Mouse (Mus musculus) cerebellum, adult 2 months (tissue): ENCODE results near the gene Frmd8. TPM values are rescaled to one million over a fixed set of nuclear protein-coding genes. Genes with fewer than 3 reads are reported as not detected.

Experiments
- DNase-seq, 2 experiments: peaks; one replicate each; pipeline ENCODE4 v3.0.0; 2021
- H3K27ac ChIP-seq: fragments of 200-500 bp; 2 replicates; pipeline ENCODE4 v1.5.1; 2012; ENCODE audit warnings: low read length, control low read depth, inconsistent platforms; ENCODE audit not compliant: insufficient read depth
- H3K27me3 ChIP-seq: fragments of 200-500 bp; 2 replicates; pipeline ENCODE4 v1.6.1; 2012; ENCODE audit warnings: inconsistent platforms, mild to moderate bottlenecking, low read length, moderate library complexity; ENCODE audit not compliant: control insufficient read depth, insufficient read depth
- H3K4me1 ChIP-seq: fragments of 200-500 bp; 2 replicates; pipeline ENCODE4 v1.6.1; 2011; ENCODE audit warnings: low read length; ENCODE audit not compliant: control insufficient read depth, insufficient read depth
- H3K4me3 ChIP-seq: fragments of 200-500 bp; replicated peaks from 2 replicates; pipeline ENCODE3; 2011; ENCODE audit warnings: mild to moderate bottlenecking, low read depth, low read length, control low read depth; ENCODE audit not compliant: insufficient read depth
- CTCF ChIP-seq: fragments of 200-500 bp; IDR thresholded peaks from 2 replicates; pipeline ENCODE4 v1.5.1; 2011; ENCODE audit warnings: low read depth, mild to moderate bottlenecking, control low read depth, low read length, moderate library complexity, borderline replicate concordance; ENCODE audit not compliant: insufficient read depth
- POLR2A ChIP-seq: fragments of 200-500 bp; IDR thresholded peaks from 2 replicates; pipeline ENCODE4 v1.6.1; 2011; ENCODE audit warnings: low read length, control low read depth, borderline replicate concordance; ENCODE audit not compliant: insufficient read depth
- WGBS: fragments of 180-500 bp; shearing (Covaris S2); methylation state at CpG from one replicate; pipeline ENCODE4 v1.1.7; 2018; 5-methylcytosine and 5-hydroxymethylcytosine counted together
- polyA plus RNA-seq: library from polyadenylated mRNA; depleted of rRNA; stranded (reverse); fragments of >200 nt; gene quantifications from 2 replicates; pipeline ENCODE4 v1.2.3, GENCODE M21; 2012

Frmd8 gene
- polyA plus RNA-seq, 1 experiment, result 28.3 TPM

GRCm38 (mm10) chr19:5912103-5913006, 37.3 kb upstream of the Frmd8 start:
- Histone ChIP-seq H3K27ac (peak overlapping the region; percentile 40), H3K4me1 (peaks cover 8% of the 10 kb centered on the region), H3K4me3 (peak overlapping the region; percentile 87), H3K27me3 (no peaks in the 10 kb centered on the region)
- DNase-seq, result peak; percentile 99
- WGBS, result under 1% methylated on average over 59 of the region's 59 CpGs
- TF ChIP-seq CTCF (no peak), POLR2A (peak; percentile 97; the same call in 1 of the 2 replicates)

- WGBS, result 1% methylated on average over 14 of the region's 14 CpGs
- Histone ChIP-seq H3K4me1 (peaks cover 10% of the 10 kb centered on the region), H3K27me3 (no peaks in the 10 kb centered on the region), H3K4me3 (peak overlapping the region; percentile 87), H3K27ac (peak overlapping the region; percentile 21)
- DNase-seq, result no peak
- TF ChIP-seq CTCF (no peak), POLR2A (no peak)
Observed at GRCm38 (mm10) chr19:5911430-5912102, 36.5 kb upstream of the Frmd8 start.

- DNase-seq, result no peak
- 5% methylated on average over 6 of the region's 6 CpGs for WGBS
- peak overlapping the region; percentile 26 for H3K4me3 ChIP-seq
- TF ChIP-seq POLR2A (no peak), CTCF (no peak)
- no peaks in the 10 kb centered on the region for H3K27me3 ChIP-seq
- peaks cover 10% of the 10 kb centered on the region for H3K4me1 ChIP-seq
- H3K27ac ChIP-seq, result no peak overlapping the region
Observed at GRCm38 (mm10) chr19:5910221-5910620, 35.1 kb upstream of the Frmd8 start.

- no peak for TF ChIP-seq CTCF
- no peak for TF ChIP-seq POLR2A
- no peak overlapping the region for H3K27ac ChIP-seq
- WGBS, result 72% methylated on average over 3 of the region's 3 CpGs
- no peaks in the 10 kb centered on the region for H3K27me3 ChIP-seq
- no peak overlapping the region for H3K4me3 ChIP-seq
- DNase-seq, result no peak
- H3K4me1 ChIP-seq, result peaks cover 10% of the 10 kb centered on the region
Observed at GRCm38 (mm10) chr19:5907275-5907674, 32.2 kb upstream of the Frmd8 start.

- DNase-seq, result peak; percentile 97
- WGBS, result 2% methylated on average over 36 of the region's 36 CpGs
- peak within 1 kb of the TSS; percentile 66 for H3K4me3 ChIP-seq
- H3K27me3 ChIP-seq, result no peaks in the 10 kb centered on the region
- H3K4me1 ChIP-seq, result peaks cover 3% of the 10 kb centered on the region; the same call in 1 of the 2 replicates
- 0 out of 2 replicates have a peak within 1 kb of the TSS, but pooled peaks have one; percentile 6 for H3K27ac ChIP-seq
- TF ChIP-seq POLR2A (peak; percentile 74), CTCF (no peak)
Observed at GRCm38 (mm10) chr19:5894002-5894678, 19.1 kb upstream of the Frmd8 start, which contains the start of gene Tigd3. TSS of gene Tigd3 (minus strand) at chr19:5894149.

- DNase-seq, result peak in 1 of 2 experiments; percentile 38
- H3K4me3 ChIP-seq, result peak overlapping the region; percentile 66
- peaks cover 3% of the 10 kb centered on the region; the same call in 1 of the 2 replicates for H3K4me1 ChIP-seq
- TF ChIP-seq CTCF (no peak), POLR2A (no peak)
- 4% methylated on average over 31 of the region's 31 CpGs for WGBS
- H3K27me3 ChIP-seq, result no peaks in the 10 kb centered on the region
- H3K27ac ChIP-seq, result 0 out of 2 replicates have a peak overlapping the region, but pooled peaks have one; percentile 6
Observed at GRCm38 (mm10) chr19:5893282-5894001, 18.4 kb upstream of the Frmd8 start.

GRCm38 (mm10) chr19:5892735-5893134, 17.7 kb upstream of the Frmd8 start:
- peaks cover 3% of the 10 kb centered on the region; the same call in 1 of the 2 replicates for H3K4me1 ChIP-seq
- TF ChIP-seq CTCF, result no peak
- TF ChIP-seq POLR2A, result no peak
- DNase-seq, result no peak
- H3K27me3 ChIP-seq, result no peaks in the 10 kb centered on the region
- H3K27ac ChIP-seq, result no peak overlapping the region
- WGBS, result 63% methylated on average over 13 of the region's 13 CpGs
- H3K4me3 ChIP-seq, result no peak overlapping the region
